Mouse (Mus musculus) activated CD4-positive, CD25-positive, alpha-beta regulatory T cell, adult 4 months (primary cell): ENCODE data around the gene Gm21891. TPM values are rescaled to one million over a fixed set of nuclear protein-coding genes. Genes with fewer than 3 reads are reported as not detected.
"Not testable (repeated sequence)": the region's sequence is repeated elsewhere in the genome, so short reads cannot be mapped to it uniquely, and the experiment has no call there.

Experiments
- ATAC-seq: one replicate; pipeline ENCODE4 v1.8.0; 2017
- polyA plus RNA-seq, 2 experiments: library from polyadenylated mRNA; unstranded; fragments of 100-300 nt; shearing (Covaris generic); gene quantifications; one replicate each; pipeline ENCODE4 v1.2.1; 2017

Gm21891 gene
- not detected for polyA plus RNA-seq

DNA sequence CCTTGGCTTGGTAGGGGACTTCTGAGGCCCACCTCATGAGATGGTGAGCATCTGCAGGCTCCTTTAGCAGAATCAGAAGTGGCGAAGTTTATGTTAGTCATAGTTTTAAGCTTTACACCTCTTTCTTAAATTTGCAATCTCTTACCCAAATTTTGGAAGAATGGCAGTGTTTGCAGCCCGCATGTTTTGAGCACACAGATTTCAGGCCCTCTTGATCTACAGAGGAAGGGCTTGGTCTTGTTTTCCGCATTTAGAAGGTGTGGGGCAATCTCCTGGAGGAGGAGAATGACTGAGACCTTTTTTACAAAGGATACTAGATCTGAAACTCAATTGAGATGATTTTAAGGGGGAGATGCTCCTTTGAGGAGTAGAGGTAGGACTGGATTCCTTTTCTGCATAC is at the start of gene Gm21891:
Gm21891 (minus strand) TSS at position 101 of the 400 bp plus-strand sequence.
- not testable (repeated sequence) for ATAC-seq

DNA sequence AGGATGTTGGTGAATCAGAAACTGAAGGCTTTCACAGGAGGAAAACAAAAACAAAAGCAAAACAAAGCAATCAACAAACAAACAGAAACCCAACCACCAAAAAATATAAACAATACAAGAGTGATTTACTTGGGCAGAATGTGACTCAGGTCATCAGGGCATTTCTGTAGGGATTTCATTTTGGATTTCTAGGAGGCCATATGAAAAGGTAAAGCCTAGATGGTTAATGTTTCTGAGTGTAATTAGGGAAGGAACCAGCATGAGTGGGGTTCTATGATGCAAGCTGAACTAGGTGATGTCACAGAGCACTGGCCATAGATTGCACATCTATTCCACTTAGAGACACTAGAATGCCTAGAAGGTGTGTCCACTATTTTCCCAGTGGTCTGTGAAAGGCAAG is 28.4 kb upstream of the Gm21891 start, which contains the start of gene Gm21425:
Gm21425 (plus strand) TSS at position 301 of the 400 bp plus-strand sequence.
- ATAC-seq: not testable (repeated sequence)

Other genes with a start within 250 kb of the Gm21891 start
- not detected for gene Gm20807, start 90.6 kb downstream of the Gm21891 start, polyA plus RNA-seq
- gene Gm21425, start 28.5 kb upstream of the Gm21891 start, polyA plus RNA-seq: not detected
- not detected for gene Gm21828, start 90.4 kb upstream of the Gm21891 start, polyA plus RNA-seq
- not detected for gene Gm21440, start 118.9 kb upstream of the Gm21891 start, polyA plus RNA-seq
- not detected for gene Gm21454, start 119.0 kb upstream of the Gm21891 start, polyA plus RNA-seq
- not detected for gene Gm21725, start 215.6 kb upstream of the Gm21891 start, polyA plus RNA-seq